Mouse (Mus musculus) layer of hippocampus, adult 18-20 months (tissue): ENCODE measurements around the gene Ezh2. TPM values are rescaled to one million over a fixed set of nuclear protein-coding genes. Genes with fewer than 3 reads are reported as not detected.
"Not testable (repeated sequence)": the region's sequence is repeated elsewhere in the genome, so short reads cannot be mapped to it uniquely, and the experiment has no call there.

Experiments
- DNase-seq, 2 experiments: peaks; one replicate each; pipeline ENCODE4 v3.0.0; 2022; ENCODE audit warnings: low spot score in 2 of 2
- long read RNA-seq: library from polyadenylated mRNA; stranded (forward); transcript quantifications from one replicate; pipeline ENCODE4 v2.0.0, GENCODE M21; 2021
- total RNA-seq, 2 experiments: library from RNA; stranded (reverse); gene quantifications; 2 replicates each; pipeline ENCODE4 v1.2.3; 2021

Gene Ezh2
- total RNA-seq, result 10 to 100 TPM in 1 of 2 experiments, 1 to 10 TPM in 1; 9.8 to 13.7 TPM
- long read RNA-seq, partial matches to known transcripts, result 0 of 2 reads
- long read RNA-seq, other reads (novel, unspliced or antisense), result 1 of 2 reads

- peak; percentile 96 to 97 for DNase-seq
Measured at GRCm38 (mm10) chr6:47594926-47595623, at the start of gene Ezh2. Gene Ezh2 (minus strand): TSS chr6:47595341.

- no peak for DNase-seq
Measured at GRCm38 (mm10) chr6:47636527-47637076, 41.5 kb upstream of the Ezh2 start.

GRCm38 (mm10) chr6:47635995-47636526 is 40.9 kb upstream of the Ezh2 start:
- no peak for DNase-seq

GRCm38 (mm10) chr6:47635207-47635994 is 40.3 kb upstream of the Ezh2 start:
- DNase-seq, result no peak

- no peak for DNase-seq
Measured at GRCm38 (mm10) chr6:47633467-47633866, 38.3 kb upstream of the Ezh2 start.

GRCm38 (mm10) chr6:47630061-47630460 is 34.9 kb upstream of the Ezh2 start:
- not testable (repeated sequence) for DNase-seq

GRCm38 (mm10) chr6:47627978-47628377 is 32.8 kb upstream of the Ezh2 start:
- DNase-seq, result no peak

- DNase-seq, result not testable (repeated sequence)
Measured at GRCm38 (mm10) chr6:47626976-47627375, 31.8 kb upstream of the Ezh2 start.

- no peak for DNase-seq
Measured at GRCm38 (mm10) chr6:47621039-47621438, 25.9 kb upstream of the Ezh2 start.

GRCm38 (mm10) chr6:47608306-47608705 is 13.2 kb upstream of the Ezh2 start:
- DNase-seq, result not testable (repeated sequence)

- no peak for DNase-seq
Measured at GRCm38 (mm10) chr6:47601931-47602330, 6.8 kb upstream of the Ezh2 start.

GRCm38 (mm10) chr6:47595696-47596095 is 555 bp upstream of the Ezh2 start:
- no peak for DNase-seq

GRCm38 (mm10) chr6:47594141-47594835 is 853 bp downstream of the Ezh2 start:
- peak; percentile 18 to 57 for DNase-seq

GRCm38 (mm10) chr6:47593590-47593989 is 1.6 kb downstream of the Ezh2 start:
- no peak for DNase-seq

- not testable (repeated sequence) for DNase-seq
Measured at GRCm38 (mm10) chr6:47587332-47587731, 7.8 kb downstream of the Ezh2 start.

GRCm38 (mm10) chr6:47572887-47573286 is 22.3 kb downstream of the Ezh2 start:
- no peak for DNase-seq

- DNase-seq, result no peak
Measured at GRCm38 (mm10) chr6:47565326-47566035, 29.7 kb downstream of the Ezh2 start.

- DNase-seq, result peak in 1 of 2 experiments; percentile 9
Measured at GRCm38 (mm10) chr6:47561426-47561825, 33.7 kb downstream of the Ezh2 start.

GRCm38 (mm10) chr6:47560846-47561245 is 34.3 kb downstream of the Ezh2 start:
- DNase-seq, result no peak

- no peak for DNase-seq
Measured at GRCm38 (mm10) chr6:47560407-47560806, 34.7 kb downstream of the Ezh2 start.
